Mouse (Mus musculus): Measurements from ENCODE around the gene Zfp952.

The Zfp952 gene

GRCm38 (mm10) chr17:32992699-32993474, at the start of gene Zfp952:
Zfp952 (plus strand) TSS chr17:32993129.
- DNase-seq (ENCODE audit: low spot score in 2 of 2) = peak; percentile 57 to 83

DNA sequence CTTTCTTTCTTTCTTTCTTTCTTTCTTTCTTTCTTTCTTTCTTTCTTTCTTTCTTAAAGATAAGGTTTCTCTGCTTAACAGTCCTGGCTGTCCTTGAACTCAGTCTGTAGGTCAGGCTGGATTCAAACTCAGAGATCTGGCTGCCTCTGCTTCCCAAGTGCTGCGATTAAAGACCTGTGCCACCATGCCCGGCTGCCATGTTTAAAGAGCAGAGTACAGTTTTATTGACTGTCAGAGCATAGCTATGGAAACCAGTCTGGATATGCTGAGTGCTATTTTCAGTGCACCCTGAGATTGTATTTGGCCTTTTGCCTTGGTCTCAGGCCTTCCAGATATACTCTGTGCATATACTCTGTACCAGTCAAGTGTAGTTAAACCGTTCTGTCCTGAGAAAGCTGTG, 49.3 kb upstream of the Zfp952 start:
- no peak for DNase-seq (ENCODE audit: low spot score in 2 of 2)

DNA sequence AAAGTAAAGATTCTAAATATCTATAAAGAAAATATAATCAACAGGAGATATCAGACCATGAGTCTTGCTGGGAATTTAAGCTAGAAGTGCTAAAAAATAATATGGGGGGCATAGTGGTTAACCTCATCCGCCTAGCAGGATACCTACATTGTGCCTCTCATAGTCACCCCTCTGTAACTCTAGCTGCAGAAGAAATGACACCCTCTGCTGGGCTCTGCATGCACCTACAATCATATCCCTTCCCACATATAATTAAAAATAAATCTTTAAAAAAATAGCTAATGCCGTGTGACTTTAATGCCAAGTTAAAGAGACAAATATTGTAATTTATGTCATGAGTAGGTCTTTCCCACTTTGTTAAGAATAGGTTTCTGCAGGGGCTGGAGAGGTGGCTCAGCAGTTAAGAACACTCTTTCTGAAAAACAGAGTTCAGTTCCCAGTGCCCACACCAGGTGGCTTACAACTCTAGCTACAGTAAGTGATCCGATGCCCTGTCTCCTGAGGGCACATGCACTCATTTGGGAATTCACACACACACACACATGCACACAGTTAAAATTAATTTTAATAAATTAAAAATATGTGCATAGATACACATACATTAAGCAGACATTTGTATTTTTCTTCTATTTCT, 48.4 kb upstream of the Zfp952 start:
- DNase-seq (ENCODE audit: low spot score in 2 of 2) = no peak

- no peak for DNase-seq (ENCODE audit: low spot score in 2 of 2)
These were observed 46.2 kb upstream of the Zfp952 start for GRCm38 (mm10) chr17:32946716-32947115.

GRCm38 (mm10) chr17:32947215-32947914, 45.6 kb upstream of the Zfp952 start, which contains the start of gene Cyp4f13:
Cyp4f13 (minus strand) TSS chr17:32947402.
- DNase-seq (ENCODE audit: low spot score in 2 of 2) = peak; percentile 91 to 97

DNA sequence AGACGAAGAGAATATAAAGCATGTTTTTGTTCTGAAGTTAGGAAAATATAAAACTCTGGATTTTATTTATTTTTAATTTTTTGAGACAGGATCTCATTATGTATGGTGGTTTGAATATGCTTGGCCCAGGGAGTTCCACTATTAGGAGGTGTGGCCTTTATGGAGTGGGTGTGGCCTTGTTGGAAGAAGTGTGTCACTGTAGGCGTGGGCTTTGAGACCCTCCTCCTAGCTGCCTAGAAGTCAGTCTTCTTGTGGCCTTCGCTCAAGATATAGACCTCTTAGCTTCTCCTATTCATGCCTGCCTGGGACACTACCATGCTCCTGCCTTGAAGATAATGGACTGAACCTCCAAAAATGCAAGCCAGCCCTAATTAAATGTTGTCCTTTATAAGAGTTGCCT, 42.8 kb upstream of the Zfp952 start:
- no peak for DNase-seq (ENCODE audit: low spot score in 2 of 2)

- DNase-seq (ENCODE audit: low spot score in 2 of 2) = no peak
These were observed 41.9 kb upstream of the Zfp952 start for GRCm38 (mm10) chr17:32951006-32951405.

GRCm38 (mm10) chr17:32951441-32951840, 41.5 kb upstream of the Zfp952 start:
- DNase-seq (ENCODE audit: low spot score in 2 of 2) = peak; percentile 65 to 80

DNA sequence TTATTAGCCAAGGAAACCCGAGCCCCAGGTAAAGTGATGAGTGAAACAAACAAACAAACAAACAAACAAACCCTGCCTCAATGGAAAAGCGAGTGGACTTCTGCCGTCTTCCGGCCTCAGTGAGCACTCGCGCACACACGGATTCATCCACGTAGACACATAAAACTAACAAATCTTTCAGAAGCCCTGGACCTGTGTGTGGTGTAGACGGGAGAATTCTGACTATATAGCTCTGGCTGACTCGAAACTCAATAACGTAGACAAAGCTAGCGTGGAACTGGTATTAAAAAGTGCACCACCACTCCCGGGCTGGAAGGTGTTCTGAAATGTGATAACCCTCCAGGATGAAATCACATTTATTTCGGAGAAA, 27.7 kb upstream of the Zfp952 start:
- peak in 1 of 2 experiments; percentile 2 for DNase-seq (ENCODE audit: low spot score in 2 of 2)

- peak; percentile 69 to 89 for DNase-seq (ENCODE audit: low spot score in 2 of 2)
These were observed 27.2 kb upstream of the Zfp952 start, which contains the start of gene Zfp472 for GRCm38 (mm10) chr17:32965623-32966290. Zfp472 (plus strand) TSS chr17:32965814.

DNA sequence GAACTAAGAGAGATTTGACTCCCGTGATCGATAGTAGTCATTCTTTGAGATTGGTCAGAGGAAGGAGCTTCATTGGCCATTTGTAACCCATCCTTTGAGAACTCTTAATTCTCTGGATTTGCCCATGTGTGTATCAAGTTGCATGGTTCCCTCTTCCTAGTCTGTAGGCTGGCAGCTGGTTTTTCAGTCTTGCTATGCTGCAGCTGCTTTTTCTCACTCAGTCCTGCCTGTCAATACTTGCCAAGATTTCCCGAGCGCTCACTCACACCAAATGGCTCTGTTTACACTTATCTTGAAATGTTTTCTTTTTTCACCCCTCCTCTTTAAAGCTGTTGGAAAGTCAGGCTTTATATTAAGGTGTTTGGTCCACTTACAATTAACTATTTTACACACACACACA, 11.6 kb upstream of the Zfp952 start:
- no peak for DNase-seq (ENCODE audit: low spot score in 2 of 2)

GRCm38 (mm10) chr17:32986301-32986700, 6.6 kb upstream of the Zfp952 start:
- no peak for DNase-seq (ENCODE audit: low spot score in 2 of 2)

- no peak for DNase-seq (ENCODE audit: low spot score in 2 of 2)
These were observed 797 bp upstream of the Zfp952 start for GRCm38 (mm10) chr17:32991965-32992698.

DNA sequence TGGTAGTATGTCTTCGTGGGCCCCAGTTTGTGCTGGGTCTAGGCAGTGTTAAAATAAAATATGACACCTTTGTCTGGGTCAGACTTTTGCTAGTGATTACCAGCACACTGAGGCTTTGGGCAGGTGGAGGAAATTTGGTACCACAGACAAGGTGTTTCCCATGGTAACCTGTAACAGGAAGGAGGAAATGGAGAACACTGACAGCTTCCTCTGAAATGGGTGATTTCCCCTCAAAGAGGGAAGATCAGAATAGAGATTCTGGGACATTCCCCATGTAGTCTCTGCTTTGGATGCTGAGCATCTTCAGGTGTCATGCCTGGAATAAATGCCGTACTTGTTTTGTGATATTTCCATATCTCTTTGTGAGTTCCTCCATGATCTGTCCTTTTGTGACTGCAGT, 5.6 kb downstream of the Zfp952 start:
- DNase-seq (ENCODE audit: low spot score in 2 of 2) = no peak

GRCm38 (mm10) chr17:33008337-33008736, 15.4 kb downstream of the Zfp952 start:
- DNase-seq (ENCODE audit: low spot score in 2 of 2) = no peak

DNA sequence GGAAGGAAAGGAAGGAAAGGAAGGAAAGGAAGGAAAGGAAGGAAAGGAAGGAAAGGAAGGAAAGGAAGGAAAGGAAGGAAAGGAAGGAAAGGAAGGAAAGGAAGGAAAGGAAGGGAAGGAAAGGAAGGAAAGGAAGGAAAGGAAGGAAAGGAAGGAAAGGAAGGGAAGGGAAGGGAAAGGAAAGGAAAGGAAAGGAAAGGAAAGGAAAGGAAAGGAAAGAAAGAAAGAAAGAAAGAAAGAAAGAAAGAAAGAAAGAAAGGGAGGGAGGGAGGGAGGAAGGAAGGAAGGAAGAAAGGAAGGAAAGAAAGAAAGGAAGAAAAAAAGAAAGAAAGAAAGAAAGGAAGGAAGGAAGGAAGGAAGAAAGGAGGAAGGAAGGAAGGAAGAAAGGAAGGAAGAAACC, 27.5 kb downstream of the Zfp952 start:
- peak; percentile 15 to 55 for DNase-seq (ENCODE audit: low spot score in 2 of 2)

- no peak for DNase-seq (ENCODE audit: low spot score in 2 of 2)
These were observed 39.4 kb downstream of the Zfp952 start for GRCm38 (mm10) chr17:33032376-33032775.

GRCm38 (mm10) chr17:33032900-33033891, 40.3 kb downstream of the Zfp952 start, which contains the start of gene Zfp763:
Zfp763 (minus strand) TSS chr17:33033402.
- DNase-seq (ENCODE audit: low spot score in 2 of 2) = peak; percentile 56 to 75

Measured in cerebellum, postnatal 4 days (tissue).